Mouse (Mus musculus) heart, embryonic 14.5 days (tissue): Measurements from ENCODE around the gene 2310022B05Rik. TPM values are rescaled to one million over a fixed set of nuclear protein-coding genes. Genes with fewer than 3 reads are reported as not detected.
A peak's percentile ranks its signal among the peaks of the same experiment; 100 is the strongest.

Source experiments
- ATAC-seq: fragments of 200-750 bp; cut with Nextera tagmentation; 2 replicates; pipeline ENCODE4 v1.8.0; 2017; ENCODE audit warnings: low read depth, moderate TSS enrichment; ENCODE audit not compliant: insufficient number of reproducible peaks, insufficient read depth, low FRiP score
- H3K27ac ChIP-seq, 2 experiments: fragments of 200-500 bp in 1 of 2; fragments of 300-500 bp in 1 of 2; sonication (generic) in 1 of 2; replicated peaks in 1 of 2; 2 replicates each; pipeline ENCODE4 v1.5.1; 2012 to 2014; ENCODE audit warnings: low read depth in 2 of 2, low read length in 2 of 2, control low read depth in 1 of 2, mild to moderate bottlenecking in 1 of 2, mixed read lengths in 1 of 2; ENCODE audit not compliant: control insufficient read depth in 1 of 2, insufficient read depth in 1 of 2
- H3K27me3 ChIP-seq: fragments of 300-500 bp; sonication (generic); 2 replicates; pipeline ENCODE4 v1.6.1; 2014; ENCODE audit warnings: mild to moderate bottlenecking, low read length, control low read depth; ENCODE audit not compliant: control insufficient read depth, insufficient read depth
- H3K36me3 ChIP-seq: fragments of 300-500 bp; sonication (generic); 2 replicates; pipeline ENCODE4 v1.6.1; 2014; ENCODE audit warnings: mild to moderate bottlenecking, control low read depth, low read length, mixed read lengths; ENCODE audit not compliant: control insufficient read depth, insufficient read depth
- H3K4me1 ChIP-seq, 2 experiments: fragments of 200-500 bp in 1 of 2; fragments of 300-500 bp in 1 of 2; sonication (generic) in 1 of 2; 2 replicates each; pipeline ENCODE4 v1.6.1; 2012 to 2014; ENCODE audit warnings: low read length in 2 of 2, control low read depth in 1 of 2, mixed read lengths in 1 of 2; ENCODE audit not compliant: control insufficient read depth in 2 of 2, insufficient read depth in 2 of 2
- H3K4me2 ChIP-seq: fragments of 300-500 bp; sonication (generic); 2 replicates; pipeline ENCODE4 v1.6.1; 2014; ENCODE audit warnings: mild to moderate bottlenecking, low read length
- H3K4me3 ChIP-seq, 2 experiments: fragments of 200-500 bp in 1 of 2; fragments of 300-500 bp in 1 of 2; sonication (generic) in 1 of 2; 2 replicates each; pipeline ENCODE4 v1.5.1; 2012 to 2014; ENCODE audit warnings: low read length in 2 of 2, mild to moderate bottlenecking in 2 of 2, control low read depth in 1 of 2, low read depth in 1 of 2, moderate library complexity in 1 of 2; ENCODE audit not compliant: control insufficient read depth in 1 of 2, insufficient read depth in 1 of 2
- H3K9ac ChIP-seq: fragments of 300-500 bp; sonication (generic); 2 replicates; pipeline ENCODE4 v1.6.1; 2014; ENCODE audit warnings: mild to moderate bottlenecking, low read length
- H3K9me3 ChIP-seq: fragments of 300-500 bp; sonication (generic); 2 replicates; pipeline ENCODE4 v1.6.1; 2016; ENCODE audit warnings: low read length, control low read depth; ENCODE audit not compliant: control insufficient read depth
- WGBS: fragments of 180-500 bp; shearing (Covaris S2); extraction: QIAGEN DNeasy Blood & Tissue Kit; methylation state at CpG from one replicate; pipeline ENCODE4 v1.1.7; 2014; 5-methylcytosine and 5-hydroxymethylcytosine counted together
- polyA plus RNA-seq: library from polyadenylated mRNA; unstranded; fragments of >200 nt; fragmentation: Nextera tagmentation; extraction: Ambion mirVana; gene quantifications from 2 replicates; pipeline ENCODE4 v1.2.1, GENCODE M21; 2014

The 2310022B05Rik gene
- polyA plus RNA-seq, 1 experiment from 2014 or later = 66.2 TPM

DNA sequence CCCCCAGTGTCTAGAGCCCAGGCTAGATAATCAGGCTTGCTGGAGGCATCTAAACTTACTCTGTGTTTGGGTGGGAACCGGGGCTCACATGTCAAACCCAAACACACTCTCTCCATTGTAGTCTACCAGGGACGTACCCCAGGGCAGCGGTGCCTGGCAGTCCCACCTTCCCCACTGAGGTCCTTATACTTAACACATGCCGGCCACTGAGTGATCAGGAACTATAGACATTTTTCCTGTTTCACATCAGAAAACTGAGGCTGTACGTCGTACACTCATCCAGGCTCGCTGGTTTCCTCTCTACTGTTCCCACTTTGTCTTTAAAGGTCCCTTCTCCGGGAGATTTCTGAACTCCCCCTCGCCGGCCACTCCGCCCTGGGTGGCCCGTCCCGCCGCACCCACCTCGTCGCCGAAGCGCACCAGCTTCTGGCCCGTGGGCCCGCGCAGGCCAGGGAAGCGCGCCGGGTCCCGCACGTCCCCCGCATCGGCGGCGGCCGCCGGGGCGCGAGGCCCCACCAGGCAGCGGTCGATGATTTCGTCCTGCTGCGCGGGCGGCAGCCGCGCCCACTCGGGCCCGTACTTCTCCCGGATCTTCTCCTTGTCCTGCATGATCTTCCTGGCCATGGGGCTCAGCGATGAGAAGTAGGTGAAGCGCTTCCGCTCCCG, 590 bp downstream of the 2310022B05Rik start:
- Histone ChIP-seq H3K9ac (peak overlapping the region; percentile 99), H3K27me3 (no peaks in the 10 kb centered on the region), H3K4me2 (peak overlapping the region; percentile 76), H3K27ac (peak overlapping the region; percentile 72 to 96), H3K4me3 (peak overlapping the region; percentile 66 to 94), H3K9me3 (no peaks in the 10 kb centered on the region), H3K36me3 (peaks cover 5% of the 10 kb centered on the region; the same call in 1 of the 2 replicates), H3K4me1 (peaks cover 32 to 43% of the 10 kb centered on the region in 2 experiments)
- ATAC-seq = peak; percentile 11
- WGBS = under 1% methylated on average over 49 of the region's 49 CpGs

DNA sequence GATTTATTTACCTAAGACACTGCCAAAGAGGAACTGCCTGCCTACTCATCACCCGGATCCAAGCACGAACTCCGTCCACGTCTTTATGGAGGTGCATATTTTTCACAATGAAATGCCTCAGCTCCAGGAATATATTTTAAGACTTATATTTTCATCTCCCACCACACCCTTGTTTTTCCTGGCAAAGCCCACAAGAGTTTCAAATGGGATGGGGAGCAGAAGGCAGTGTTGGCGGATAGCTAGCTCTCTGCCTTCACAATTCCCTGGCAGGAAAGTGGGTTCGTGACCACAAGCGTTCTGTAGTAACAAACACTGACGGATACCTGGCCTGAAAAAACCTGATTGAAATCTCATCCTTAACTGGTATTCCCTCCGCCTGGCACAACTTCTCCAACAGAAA, 1.4 kb downstream of the 2310022B05Rik start:
- H3K4me1 ChIP-seq = peaks cover 34 to 51% of the 10 kb centered on the region in 2 experiments
- no peak for ATAC-seq
- WGBS = 4% methylated on average over 9 of the region's 9 CpGs

DNA sequence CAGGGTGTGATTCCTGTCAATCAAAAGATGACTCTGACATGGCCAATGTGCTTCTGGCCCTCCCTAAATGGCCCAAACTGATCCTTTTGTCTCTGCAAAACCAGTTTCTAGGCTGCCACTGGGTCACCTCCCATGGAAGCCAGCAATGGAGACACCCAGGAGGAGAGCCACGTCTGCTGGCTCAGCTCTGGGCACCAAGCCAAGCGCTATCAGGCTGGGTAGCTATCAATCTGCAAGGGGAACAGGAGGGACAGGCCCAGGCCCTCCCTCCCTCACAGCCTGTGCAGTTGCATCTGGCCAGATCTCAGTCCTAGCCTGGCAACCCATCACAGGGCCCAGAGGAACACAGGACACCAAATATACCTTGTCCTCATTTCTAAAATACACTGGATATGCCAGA, 4.8 kb downstream of the 2310022B05Rik start:
- ATAC-seq = peak; percentile 74
- Histone ChIP-seq H3K27ac (peak overlapping the region; percentile 93 to 96), H3K4me1 (peaks cover 48 to 81% of the 10 kb centered on the region in 2 experiments), H3K4me2 (peak overlapping the region; percentile 55), H3K27me3 (no peaks in the 10 kb centered on the region), H3K36me3 (peaks cover 19% of the 10 kb centered on the region), H3K4me3 (peak overlapping the region in 1 of 2 experiments; percentile 10; a peak in 2 of 4 replicates), H3K9me3 (no peaks in the 10 kb centered on the region), H3K9ac (peak overlapping the region; percentile 57; the same call in 1 of the 2 replicates)
- 0% methylated on average over 2 of the region's 2 CpGs for WGBS

More for the DNA sequence above, 1.4 kb downstream of the 2310022B05Rik start:
- Histone ChIP-seq H3K4me2 (peak overlapping the region; percentile 76), H3K9me3 (no peaks in the 10 kb centered on the region), H3K27me3 (no peaks in the 10 kb centered on the region), H3K27ac (peak overlapping the region; percentile 72 to 96), H3K4me3 (peak overlapping the region; percentile 66 to 94), H3K36me3 (peaks cover 8% of the 10 kb centered on the region; the same call in 1 of the 2 replicates), H3K9ac (peak overlapping the region; percentile 99)

DNA sequence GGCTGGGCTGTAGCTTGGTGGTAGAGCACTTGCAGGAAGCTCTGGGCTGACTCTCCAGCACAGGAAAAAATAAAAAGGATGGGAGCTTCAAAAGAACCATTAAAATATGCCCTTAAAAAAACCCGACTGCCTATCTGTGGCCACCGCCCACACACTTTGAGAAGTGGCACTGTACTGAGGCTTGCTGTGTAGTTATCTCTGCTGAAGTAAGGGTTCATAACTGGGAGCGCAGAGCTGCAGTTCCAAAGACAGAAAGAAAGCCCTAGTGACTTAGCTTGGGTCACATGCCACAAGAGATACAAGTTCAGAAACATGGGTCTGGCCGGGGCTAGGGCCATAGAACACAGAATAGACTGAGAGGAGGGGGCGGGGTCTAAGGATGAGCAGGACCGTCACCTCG, 5.2 kb downstream of the 2310022B05Rik start:
- peak overlapping the region in 1 of 2 experiments; percentile 10; a peak in 2 of 4 replicates for H3K4me3 ChIP-seq
- H3K27me3 ChIP-seq = no peaks in the 10 kb centered on the region
- H3K9me3 ChIP-seq = no peaks in the 10 kb centered on the region
- 22% methylated on average over 7 of the region's 7 CpGs for WGBS
- peak overlapping the region; percentile 57; the same call in 1 of the 2 replicates for H3K9ac ChIP-seq
- H3K4me2 ChIP-seq = peak overlapping the region; percentile 55
- ATAC-seq = no peak
- peaks cover 53 to 85% of the 10 kb centered on the region in 2 experiments for H3K4me1 ChIP-seq
- peaks cover 19% of the 10 kb centered on the region for H3K36me3 ChIP-seq
- H3K27ac ChIP-seq = peak overlapping the region; percentile 93 to 96

DNA sequence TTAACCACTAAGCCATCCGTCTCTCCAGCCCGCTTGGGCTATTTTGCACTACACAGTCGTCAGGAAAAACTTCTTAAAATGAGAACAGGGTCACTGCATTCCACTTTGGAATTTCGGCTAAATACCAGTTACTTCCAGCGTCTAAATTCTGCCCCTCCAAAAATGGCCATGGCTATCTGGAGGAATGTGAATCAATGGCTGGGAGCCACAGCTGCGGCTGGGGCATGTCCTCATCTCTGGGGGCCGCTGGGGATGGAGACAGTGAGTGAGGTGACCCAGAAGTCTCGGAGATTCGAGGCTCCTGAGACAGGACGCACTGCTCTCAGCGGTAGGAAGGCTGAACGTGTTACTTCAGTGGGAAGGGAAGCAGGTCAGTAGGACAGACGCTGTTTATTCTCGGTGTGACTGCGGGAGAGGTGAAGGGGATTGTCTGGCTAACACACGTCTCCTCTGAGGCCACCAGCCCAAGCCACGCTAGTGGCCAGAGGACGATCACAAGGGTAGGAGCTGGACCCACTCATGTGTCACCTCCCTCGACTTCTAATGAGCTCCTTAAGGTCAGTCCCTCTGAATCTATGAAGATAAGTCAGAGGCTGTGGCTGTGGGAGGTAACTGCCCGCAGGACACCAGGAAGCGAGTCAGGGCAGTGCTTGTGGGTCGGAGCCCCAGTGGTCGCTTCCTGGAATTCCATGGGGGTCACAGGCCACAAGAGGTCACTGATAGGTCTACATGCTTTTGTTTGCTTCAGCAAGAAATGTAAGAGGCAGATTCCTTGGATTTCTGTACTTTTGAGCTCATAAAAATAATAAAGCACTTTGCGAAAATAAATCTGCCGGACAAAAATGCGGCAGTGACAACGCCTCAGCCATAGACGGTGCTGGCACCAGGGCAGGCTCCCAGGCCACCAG, 9.3 kb downstream of the 2310022B05Rik start:
- Histone ChIP-seq H3K9ac (peak overlapping the region; percentile 65), H3K27ac (peak overlapping the region; percentile 73 to 97), H3K4me3 (peak overlapping the region in 1 of 2 experiments; percentile 4; a peak in 2 of 4 replicates), H3K9me3 (no peaks in the 10 kb centered on the region), H3K36me3 (peaks cover 40% of the 10 kb centered on the region), H3K4me1 (peaks cover 57 to 96% of the 10 kb centered on the region in 2 experiments), H3K27me3 (no peaks in the 10 kb centered on the region), H3K4me2 (peak overlapping the region; percentile 50)
- WGBS = 23% methylated on average over 28 of the region's 28 CpGs
- ATAC-seq = no peak

DNA sequence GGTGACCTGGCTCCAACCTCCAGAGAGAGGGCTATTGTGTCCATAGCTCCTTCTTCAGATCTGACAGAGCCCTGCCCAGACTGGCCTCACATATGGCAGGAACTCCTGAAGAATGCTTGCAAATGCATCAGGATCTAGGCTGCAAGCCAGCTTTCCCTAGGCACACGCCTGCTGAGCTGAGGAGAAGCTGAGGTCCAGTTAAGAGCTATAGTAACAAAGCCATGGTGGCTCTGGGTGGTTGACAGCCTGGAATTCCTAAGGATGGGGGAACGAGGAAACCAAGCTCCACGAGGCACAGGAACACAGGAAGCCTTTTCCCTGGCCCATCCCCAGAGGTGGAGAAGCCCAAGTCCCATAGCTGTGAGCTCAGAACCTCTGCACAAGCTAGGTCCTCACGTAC, 10.6 kb downstream of the 2310022B05Rik start:
- ATAC-seq = peak; percentile 80
- Histone ChIP-seq H3K4me3 (0 out of 4 replicates have a peak overlapping the region, but pooled peaks of 1 of the 2 experiments have one; percentile 2), H3K36me3 (peaks cover 40% of the 10 kb centered on the region), H3K9me3 (no peaks in the 10 kb centered on the region), H3K4me2 (peak overlapping the region; percentile 50), H3K9ac (peak overlapping the region; percentile 65), H3K4me1 (peaks cover 52 to 94% of the 10 kb centered on the region in 2 experiments), H3K27me3 (no peaks in the 10 kb centered on the region), H3K27ac (peak overlapping the region; percentile 73 to 97)
- 5% methylated on average over 4 of the region's 4 CpGs for WGBS

DNA sequence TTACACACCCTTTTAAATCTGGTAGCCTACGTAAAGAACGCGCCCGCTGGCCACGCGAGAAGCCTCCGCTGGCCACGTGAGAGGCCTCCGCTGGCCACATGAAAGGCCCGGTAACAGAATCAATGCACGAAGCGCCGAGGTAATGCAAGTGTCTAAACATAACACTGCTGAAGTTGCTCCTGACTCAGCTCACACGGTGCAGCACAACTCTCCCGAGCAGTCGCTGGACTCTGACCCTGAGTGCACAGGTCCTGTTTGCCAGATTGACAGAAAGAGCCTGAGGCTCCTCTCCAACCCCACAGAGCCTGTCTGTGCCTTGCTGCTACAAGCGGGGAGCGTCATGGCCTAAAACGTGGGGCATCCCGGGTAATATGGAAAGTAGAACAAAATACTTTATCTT, 11.4 kb downstream of the 2310022B05Rik start:
- no peaks in the 10 kb centered on the region for H3K27me3 ChIP-seq
- peak overlapping the region; percentile 56 to 97 for H3K27ac ChIP-seq
- no peak for ATAC-seq
- H3K4me1 ChIP-seq = peaks cover 50 to 90% of the 10 kb centered on the region in 2 experiments
- 82% methylated on average over 20 of the region's 20 CpGs for WGBS
- H3K4me2 ChIP-seq = peak overlapping the region; percentile 50; the same call in 1 of the 2 replicates
- peak overlapping the region; percentile 41; the same call in 1 of the 2 replicates for H3K9ac ChIP-seq
- H3K36me3 ChIP-seq = peaks cover 39% of the 10 kb centered on the region
- H3K9me3 ChIP-seq = no peaks in the 10 kb centered on the region
- H3K4me3 ChIP-seq = no peak overlapping the region
